Mouse (Mus musculus) fat pad, adult 2 months (tissue): ENCODE measurements around the gene Smyd1.

Experiments used
- DNase-seq: peaks from one replicate; pipeline ENCODE4 v3.0.0-alpha.2; 2011; ENCODE audit warnings: low read depth, low spot score; ENCODE audit errors: extremely low read depth

Gene Smyd1

DNA sequence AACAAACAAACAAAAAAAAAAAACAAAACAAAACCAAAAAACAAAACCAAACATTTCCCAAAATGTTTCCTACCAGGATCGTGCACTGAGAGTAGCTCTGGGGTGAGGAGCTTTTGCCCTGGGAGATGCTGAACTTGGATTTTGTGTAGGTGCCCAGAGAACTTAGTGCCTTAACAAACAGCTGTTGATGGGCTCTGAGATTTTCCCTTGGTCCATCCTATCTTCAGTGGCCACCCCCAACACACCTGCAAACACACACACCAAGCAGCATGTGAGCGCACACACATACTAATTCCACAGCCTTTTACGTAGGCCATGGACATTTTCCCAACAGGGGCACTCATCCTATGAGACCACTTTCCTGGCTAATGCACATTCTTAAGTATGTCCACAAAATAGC is 109.6 kb downstream of the Smyd1 start:
- no peak for DNase-seq

DNA sequence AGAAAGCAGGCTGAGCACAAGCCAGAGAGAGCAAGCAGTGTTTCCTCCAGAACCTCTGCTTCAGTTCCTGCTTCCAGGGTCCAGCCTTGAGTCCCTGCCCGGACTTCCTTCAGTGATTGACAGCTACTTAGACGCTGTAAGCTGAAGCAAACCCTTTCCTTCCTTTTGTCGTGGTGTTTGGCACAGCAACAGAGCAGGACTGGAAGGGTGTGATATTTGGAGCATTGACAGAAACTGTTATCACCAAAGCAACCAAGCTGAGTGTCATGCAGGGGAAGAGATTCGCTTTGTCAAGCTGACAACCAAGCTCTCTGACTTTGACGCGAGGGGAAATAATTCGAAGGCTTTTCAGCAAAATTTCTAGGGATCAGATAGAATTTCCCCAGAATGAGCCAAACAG is 110.1 kb downstream of the Smyd1 start:
- no peak for DNase-seq

DNA sequence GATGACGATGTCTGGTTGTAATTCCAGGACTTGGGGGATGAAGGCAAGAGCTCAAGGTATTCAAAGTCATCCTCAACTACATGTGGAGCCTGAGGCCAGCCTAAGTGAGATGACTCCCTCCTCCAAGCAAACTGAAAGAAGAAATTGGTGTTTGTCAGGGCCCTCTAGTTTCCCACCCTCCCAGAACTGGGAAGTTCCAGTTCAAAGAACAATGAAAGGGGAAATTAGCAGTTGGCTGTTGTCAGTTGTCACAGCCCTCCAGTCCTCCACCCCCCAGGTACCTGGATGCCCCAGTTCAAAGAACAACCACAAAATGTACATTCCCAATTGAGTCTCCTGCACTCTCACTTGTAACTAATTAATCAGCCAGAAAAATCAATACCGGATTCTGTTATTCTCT is 113.3 kb downstream of the Smyd1 start:
- no peak for DNase-seq

DNA sequence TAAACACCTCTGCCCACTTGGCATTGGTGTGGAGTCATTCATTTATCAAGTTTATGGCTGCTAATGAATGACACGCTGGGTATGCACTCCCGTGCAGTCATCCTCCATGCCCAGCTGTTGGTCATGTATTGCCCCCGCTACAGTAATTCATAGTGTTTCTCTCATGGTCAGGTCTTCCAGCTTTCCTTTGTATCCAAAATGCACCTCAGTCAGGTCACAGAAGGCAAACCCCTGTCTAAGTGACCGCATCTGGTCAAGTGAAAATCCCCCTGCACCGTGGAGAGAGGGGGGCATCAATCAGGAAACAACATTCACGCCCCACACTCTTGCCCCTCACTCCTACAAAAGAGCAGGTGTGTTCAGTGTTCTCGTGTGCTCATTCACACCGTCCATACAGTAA is 117.9 kb downstream of the Smyd1 start:
- DNase-seq = no peak

DNA sequence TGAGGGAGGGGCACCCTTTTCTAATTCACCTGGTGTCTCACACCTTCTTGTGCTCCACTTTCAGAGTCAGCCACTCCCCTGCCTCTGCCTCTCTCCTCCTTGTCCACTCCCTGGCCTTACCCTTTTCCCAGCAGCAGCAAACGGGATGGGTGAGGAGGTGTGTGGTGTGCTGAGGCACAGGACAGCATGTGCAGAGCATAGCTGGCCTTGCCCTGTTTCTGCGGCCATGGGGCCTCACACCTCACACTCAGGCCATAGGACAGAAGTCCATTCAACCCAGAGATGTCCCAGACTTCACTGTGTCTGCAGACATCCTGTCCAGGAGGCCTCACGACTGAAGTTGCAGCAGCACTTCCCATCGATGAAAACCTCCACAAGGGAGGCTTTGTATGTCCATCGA is 118.4 kb downstream of the Smyd1 start:
- DNase-seq = no peak

DNA sequence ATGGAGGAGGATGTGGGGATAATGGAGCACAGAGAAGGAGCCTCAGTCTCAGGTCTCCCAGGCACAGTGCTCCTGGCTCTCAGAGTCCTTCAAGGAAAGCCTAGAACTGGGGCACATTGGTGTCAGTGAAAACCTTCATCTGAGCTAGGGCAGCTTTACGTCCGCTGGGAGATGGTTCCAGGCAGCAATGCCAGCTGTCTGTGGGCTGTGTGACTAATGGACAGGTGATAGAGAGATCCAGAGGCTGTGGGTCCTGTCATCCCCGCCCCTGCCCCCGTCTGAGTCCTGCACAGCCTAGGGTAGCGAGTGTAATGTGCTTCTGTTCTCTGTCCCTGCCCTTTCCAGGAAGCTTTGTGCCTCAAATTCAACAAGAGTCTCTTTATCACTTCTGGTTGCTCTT is 120.1 kb downstream of the Smyd1 start:
- DNase-seq = no peak

DNA sequence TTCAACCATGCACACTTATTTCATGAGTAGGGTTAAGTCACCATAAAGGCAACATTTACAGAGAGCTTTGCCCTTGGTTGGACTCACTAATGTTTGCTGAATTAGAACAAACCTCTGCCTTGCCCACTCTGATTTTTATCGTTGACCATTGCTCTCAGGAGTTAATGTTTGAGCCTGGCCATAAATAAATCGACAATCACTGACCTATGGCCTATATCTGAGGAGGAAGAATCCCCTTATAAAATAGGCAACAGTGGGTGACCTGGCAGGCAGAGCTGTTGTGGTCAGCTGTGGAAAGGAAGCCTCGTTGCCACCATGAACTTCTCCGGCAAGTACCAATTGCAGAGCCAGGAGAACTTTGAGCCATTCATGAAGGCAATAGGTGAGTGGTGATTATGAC is 122.4 kb downstream of the Smyd1 start, which contains the start of gene Fabp1:
Fabp1 (plus strand) TSS at position 216 of the 400 bp plus-strand sequence.
- no peak for DNase-seq

DNA sequence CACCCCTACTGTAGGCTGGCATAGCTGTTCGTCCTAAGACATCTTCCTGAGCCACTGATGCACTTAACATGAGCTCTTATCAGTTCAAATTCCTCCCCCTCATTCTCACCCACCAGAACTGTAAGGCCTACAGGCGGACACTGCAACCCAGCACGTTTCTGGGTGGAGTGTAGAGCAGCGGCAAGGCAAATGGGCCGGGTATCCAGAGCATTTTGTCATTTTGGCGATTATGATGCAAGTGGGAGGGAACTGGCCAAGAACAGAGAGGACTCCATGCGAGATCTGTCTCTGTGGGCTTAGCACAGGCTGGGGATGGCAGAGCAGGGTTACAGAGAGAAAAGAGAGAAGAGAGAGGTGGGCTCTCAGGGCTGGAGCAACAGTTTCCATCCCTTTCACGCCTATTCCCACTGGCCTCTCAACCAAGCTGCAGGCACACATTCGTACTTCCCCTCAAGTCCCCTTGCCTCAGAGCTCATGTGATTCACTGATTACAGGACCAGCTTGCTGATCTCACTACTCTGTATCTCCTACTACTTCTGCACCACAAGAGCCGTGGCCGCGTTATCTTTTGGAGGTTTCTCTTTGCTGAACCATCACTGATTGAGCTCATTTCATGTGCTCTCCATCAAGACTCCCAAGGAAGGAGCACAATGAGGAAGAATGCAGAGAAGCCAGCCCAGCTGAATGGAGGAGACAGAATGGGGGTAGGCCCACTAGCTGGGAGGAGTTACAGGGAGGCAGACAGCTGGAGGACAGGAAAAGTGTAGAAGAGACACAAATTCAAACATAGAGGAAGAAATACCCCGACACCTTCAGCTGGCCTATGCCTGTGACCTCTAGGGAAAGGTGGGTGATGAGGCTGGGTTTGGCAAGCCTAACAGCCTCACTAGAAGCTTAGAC is 124.1 kb downstream of the Smyd1 start:
- DNase-seq = no peak

DNA sequence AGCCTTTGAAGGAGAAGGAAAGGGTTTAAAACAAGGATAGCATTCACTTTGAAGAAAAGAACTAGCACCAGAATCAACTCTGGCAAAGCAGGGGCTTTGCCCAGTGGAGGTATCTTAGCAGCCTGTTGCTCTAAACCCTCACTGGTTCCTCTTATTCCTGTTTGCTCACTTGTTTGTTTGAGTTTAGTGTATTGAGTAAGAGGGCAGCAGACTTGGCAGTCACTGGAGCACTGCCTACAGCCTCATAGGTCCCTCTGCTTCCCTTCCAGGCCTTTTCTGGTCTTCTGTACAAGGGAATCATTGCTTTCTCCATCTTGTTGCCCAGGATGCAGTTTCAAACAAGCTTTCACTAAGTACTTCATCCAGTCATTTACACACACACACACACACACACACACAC is 125.9 kb downstream of the Smyd1 start:
- DNase-seq = no peak

DNA sequence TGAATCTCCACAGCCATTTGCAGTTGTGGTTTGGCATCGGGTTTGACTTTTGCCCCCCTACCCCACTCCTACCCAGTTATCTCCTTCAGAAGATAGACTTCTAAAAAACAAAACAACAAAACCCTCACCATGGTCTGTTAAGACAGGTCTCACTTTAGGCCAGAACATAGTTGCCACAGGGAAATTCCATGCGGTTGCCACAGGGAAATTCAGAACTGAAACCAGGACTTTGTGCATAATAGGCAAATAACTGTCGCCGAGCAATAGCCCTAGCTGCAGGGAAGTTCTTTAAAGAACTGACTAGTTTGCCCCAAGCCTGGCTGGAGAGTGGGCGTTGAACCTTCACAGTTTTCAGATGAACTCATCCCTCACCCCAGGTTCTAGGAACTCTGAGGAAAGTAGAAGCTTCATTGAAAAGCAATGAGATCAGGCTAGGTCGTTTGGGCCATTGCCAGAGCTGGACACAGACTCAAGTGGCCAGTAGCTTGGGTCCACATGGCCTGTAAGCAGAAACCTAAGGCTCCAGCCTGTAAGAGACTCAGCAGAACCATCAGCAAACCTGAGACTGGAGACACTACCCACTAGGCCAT is 128.8 kb downstream of the Smyd1 start:
- no peak for DNase-seq

DNA sequence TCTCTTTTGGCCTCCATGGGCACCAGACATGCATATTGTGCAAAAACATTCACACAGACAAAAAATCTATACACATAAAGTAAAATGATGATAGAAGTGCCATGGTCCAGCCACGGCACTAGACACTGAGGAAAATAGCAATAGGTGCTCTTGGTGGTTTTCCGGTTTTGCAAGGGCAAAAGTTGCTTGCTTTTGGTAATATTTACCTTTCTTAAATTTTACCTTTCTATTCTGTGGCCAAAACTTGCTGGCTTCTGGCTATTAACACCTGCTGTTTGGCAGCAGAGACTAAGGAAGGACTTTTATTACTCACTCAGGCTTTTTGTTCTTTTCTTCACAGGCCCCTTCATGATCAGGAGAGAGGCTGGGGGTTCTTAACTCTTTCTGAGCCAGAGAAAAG is 131.5 kb downstream of the Smyd1 start:
- DNase-seq = no peak

DNA sequence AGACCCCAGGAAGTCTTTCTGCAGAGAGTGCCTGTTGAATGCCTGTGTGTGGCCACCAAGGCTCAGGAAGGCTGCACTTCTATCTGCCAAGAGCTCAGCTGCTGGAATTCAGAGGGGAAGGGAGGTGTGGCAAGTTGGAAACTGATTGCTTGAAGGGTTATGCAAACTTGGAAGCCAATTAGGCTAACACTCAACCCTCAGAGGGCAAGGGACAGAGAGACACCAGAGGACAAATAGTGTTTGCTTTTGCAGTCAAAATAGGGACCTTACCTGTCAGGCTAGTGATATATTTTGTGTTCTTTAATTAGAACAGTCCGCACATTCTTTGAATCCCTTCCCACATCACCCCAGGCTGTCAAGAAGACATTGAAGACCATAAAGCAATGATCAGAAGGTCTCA is 132.5 kb downstream of the Smyd1 start:
- DNase-seq = peak; percentile 68

DNA sequence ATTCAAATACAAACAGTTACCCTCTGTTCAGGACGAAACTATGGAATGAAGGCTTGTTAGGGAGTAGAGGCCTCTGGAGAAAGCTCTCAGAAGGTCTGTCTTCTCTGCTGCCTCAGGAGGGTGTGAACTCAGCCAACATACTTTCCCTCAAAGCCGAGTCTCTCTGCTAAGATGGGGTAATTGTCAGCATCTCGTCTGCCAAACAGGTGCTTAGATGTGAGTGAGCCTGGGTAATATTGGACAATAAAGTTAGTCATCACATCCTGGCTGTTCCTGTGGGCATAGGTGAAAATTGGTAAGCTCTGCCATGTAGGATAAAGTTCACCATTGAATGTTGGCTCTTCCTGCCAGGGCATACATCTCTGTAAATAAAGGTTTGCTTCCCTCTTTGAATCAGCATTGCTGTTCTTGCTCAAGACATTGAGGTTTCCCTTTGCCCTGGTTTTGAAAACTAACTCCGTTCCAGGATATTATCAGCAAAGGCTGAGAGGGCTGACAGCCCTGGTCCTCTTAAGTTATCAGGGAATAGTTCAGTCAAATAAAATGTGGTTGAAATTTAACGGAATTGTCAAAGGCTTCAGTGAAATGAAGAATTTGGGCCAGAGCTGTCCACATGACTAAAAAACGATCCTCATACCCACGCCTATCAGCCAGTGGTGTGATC is 137.0 kb downstream of the Smyd1 start:
- peak; percentile 99 for DNase-seq

DNA sequence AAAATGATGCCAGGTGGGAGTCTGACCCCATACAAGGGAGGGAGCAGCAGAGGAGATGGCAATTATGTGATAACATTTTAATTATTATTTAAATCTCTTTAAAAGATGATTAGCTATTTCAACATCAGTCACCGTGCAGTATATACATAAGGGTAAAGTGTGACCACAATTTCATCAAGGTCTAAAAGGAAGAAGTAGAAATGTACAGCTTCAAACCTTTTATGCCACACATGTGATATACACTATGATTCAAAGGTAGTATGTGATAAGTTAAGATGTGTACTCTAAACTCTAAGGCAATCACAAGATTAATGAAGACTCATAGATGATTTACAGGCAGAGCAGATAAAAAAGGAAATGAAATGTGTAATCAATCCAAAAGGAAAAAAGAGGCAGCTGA is 141.4 kb downstream of the Smyd1 start:
- no peak for DNase-seq

DNA sequence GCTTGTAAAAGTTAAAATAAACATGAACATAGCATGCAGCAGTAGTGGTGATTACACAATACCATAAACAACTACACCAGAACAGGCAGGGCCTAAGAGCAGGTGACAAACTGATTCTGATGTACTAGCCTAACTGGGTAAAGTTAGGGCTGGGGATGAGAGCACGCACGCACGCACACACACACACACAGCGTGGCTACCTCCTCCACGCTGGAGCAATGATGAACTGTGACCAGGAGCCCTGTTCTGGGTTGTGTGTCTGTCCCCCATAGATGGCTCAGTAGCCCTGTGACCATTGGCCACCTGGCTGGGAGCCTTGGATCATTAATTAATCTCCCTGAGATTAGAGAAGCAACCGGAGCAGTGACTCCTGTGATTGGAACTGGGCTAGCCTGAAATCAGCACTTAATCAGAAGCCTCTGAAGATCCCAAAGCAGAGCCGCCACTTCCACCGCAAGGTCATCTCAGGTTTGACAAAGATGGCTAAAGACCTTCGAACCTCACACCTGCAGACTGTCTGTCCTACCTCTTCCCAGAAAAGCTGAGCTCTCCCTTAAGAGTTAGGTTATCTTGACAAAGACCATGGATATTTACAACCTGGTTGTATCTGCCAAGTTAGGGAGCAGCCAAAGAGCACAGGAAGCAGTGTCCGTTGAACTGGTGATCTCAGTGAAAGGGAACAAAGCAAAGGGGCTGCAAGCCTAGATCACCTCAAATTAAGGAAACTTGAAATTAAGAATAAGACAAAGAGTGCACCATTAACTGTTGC is 149.0 kb downstream of the Smyd1 start:
- no peak for DNase-seq

DNA sequence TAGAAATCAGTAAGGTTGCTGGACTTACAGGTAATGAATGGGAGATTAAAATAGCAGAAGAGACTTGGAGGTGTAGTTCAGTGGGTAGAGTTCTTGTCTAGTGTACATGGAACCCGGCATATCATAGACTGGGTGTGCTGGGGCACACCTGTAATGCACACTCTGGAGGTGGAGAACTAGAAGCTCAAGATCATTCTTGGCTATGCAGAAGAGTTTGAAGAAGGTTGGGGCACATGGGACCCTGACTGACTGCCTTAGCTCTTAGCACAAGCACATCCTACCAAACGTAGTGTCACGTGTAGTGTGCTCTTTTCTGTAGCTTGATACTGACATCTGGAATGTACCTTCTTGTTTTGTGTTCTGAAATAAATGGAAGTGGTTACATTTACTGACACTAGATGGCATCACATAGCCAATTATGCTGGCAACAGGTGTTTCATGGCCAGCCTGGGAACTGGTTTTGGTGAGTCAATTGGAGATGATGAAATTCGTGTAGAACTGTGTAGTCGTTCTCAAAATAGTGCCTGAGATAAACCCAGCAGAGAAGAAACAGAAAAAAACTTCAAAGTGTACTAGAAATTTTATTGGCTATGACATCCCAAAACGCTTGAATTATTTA is 155.4 kb downstream of the Smyd1 start:
- DNase-seq = peak; percentile 64

DNA sequence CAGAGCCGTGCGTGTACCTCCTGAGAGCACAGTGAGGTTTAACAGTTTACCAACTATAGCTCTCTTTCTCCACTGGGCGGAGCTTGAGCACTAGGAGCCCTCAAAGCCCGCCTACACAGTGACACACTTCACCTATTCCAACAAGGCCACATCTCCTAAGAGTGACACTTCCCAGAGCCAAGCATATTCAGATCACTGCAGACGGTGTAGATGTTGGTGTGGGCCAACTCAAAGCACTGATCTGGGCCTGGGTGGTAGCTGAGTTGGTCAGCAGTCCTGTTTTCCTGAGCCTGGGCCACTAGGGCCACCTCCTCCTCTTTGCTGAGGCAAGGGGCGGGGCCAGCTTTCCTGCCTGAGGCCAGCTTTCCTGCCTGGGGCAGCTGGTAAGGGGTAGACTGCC is 157.6 kb downstream of the Smyd1 start:
- DNase-seq = no peak
